Mouse (Mus musculus) right cerebral cortex, postnatal 4 days (tissue): ENCODE measurements at regions not wholly inside any gene's neighbourhood (a gene's known extent, or its start where the extent isn't known, plus 50 kb on each side); places are given as distances from the start of the nearest gene placed in this dataset.

Experiments used
- DNase-seq: peaks from one replicate; pipeline ENCODE4 v3.0.0-alpha.2; 2022

- no peak for DNase-seq
Measured at GRCm38 (mm10) chr1:23207024-23207423, 105.0 kb upstream of the 4933415F23Rik start.

- DNase-seq = no peak
Measured at GRCm38 (mm10) chr1:23202511-23203435, 100.7 kb upstream of the 4933415F23Rik start.

GRCm38 (mm10) chr1:23200460-23200859, 98.4 kb upstream of the 4933415F23Rik start:
- DNase-seq = no peak

- DNase-seq = no peak
Measured at GRCm38 (mm10) chr1:23190316-23191005, 88.4 kb upstream of the 4933415F23Rik start.

GRCm38 (mm10) chr1:23189790-23190189, 87.7 kb upstream of the 4933415F23Rik start:
- DNase-seq = no peak

- no peak for DNase-seq
Measured at GRCm38 (mm10) chr1:23188216-23188615, 86.2 kb upstream of the 4933415F23Rik start.

- DNase-seq = no peak
Measured at GRCm38 (mm10) chr1:23187446-23188206, 85.6 kb upstream of the 4933415F23Rik start.

GRCm38 (mm10) chr1:23184728-23185127, 82.7 kb upstream of the 4933415F23Rik start:
- DNase-seq = no peak

- DNase-seq = no peak
Measured at GRCm38 (mm10) chr1:23182541-23182940, 80.5 kb upstream of the 4933415F23Rik start.

- no peak for DNase-seq
Measured at GRCm38 (mm10) chr1:23178335-23178974, 76.4 kb upstream of the 4933415F23Rik start.

GRCm38 (mm10) chr1:23174022-23174421, 72.0 kb upstream of the 4933415F23Rik start:
- no peak for DNase-seq

GRCm38 (mm10) chr1:23173054-23173802, 71.2 kb upstream of the 4933415F23Rik start:
- no peak for DNase-seq

- DNase-seq = no peak
Measured at GRCm38 (mm10) chr1:23171336-23171735, 69.3 kb upstream of the 4933415F23Rik start.

GRCm38 (mm10) chr1:23170711-23171110, 68.7 kb upstream of the 4933415F23Rik start:
- DNase-seq = no peak

- DNase-seq = no peak
Measured at GRCm38 (mm10) chr1:23168504-23168903, 66.5 kb upstream of the 4933415F23Rik start.

- no peak for DNase-seq
Measured at GRCm38 (mm10) chr1:23163371-23163935, 61.4 kb upstream of the 4933415F23Rik start.

GRCm38 (mm10) chr1:23162766-23163165, 60.7 kb upstream of the 4933415F23Rik start:
- no peak for DNase-seq
